Mouse (Mus musculus): ENCODE measurements at regions not wholly inside any gene's neighbourhood (a gene's known extent, or its start where the extent isn't known, plus 50 kb on each side); places are given as distances from the start of the nearest gene placed in this dataset.

DNA sequence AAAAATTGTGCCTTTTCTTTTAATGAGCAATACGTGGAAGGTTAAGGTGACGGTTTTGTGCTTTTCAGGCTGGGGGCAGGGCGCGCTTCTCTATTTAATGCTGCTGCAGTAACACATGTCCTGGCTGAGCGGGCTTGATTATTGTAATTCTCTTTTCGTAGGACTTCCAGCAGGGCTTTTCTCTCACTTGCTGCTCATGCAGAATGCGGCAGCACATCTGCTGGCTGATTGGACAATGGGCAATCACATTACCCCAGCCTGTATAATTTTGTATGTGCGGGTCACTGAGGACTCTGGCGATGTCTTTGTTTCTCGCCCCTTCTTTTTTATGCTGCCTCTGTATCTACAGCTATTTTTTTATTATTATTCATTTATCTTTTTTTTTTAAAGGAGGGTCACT, 91.4 kb upstream of the Fam92a start:
- Histone ChIP-seq H3K36me3 (ENCODE audit: insufficient read depth, low read length) (no peaks in the 10 kb centered on the region), H3K27ac (no peak overlapping the region), H3K4me1 (ENCODE audit: insufficient read depth, low read length) (no peaks in the 10 kb centered on the region), H3K4me2 (ENCODE audit: low read depth, low read length) (peak overlapping the region; percentile 46), H3K9ac (replicated peaks; ENCODE audit: low read length) (no peak overlapping the region), H3K27me3 (ENCODE audit: insufficient read depth, low read length) (no peaks in the 10 kb centered on the region), H3K4me3 (ENCODE audit: low read length) (no peak overlapping the region), H3K9me3 (ENCODE audit: low read length) (no peaks in the 10 kb centered on the region)
- peak; percentile 78 for DNase-seq (ENCODE audit: low spot score)
- peak; percentile 85 for ATAC-seq
- peak; percentile 13; the same call in 1 of the 2 replicates for TF ChIP-seq CTCF (IDR thresholded peaks at IDR 0.05; ENCODE audit: low read depth)
- 18% methylated on average over 10 of the region's 10 CpGs for WGBS

DNA sequence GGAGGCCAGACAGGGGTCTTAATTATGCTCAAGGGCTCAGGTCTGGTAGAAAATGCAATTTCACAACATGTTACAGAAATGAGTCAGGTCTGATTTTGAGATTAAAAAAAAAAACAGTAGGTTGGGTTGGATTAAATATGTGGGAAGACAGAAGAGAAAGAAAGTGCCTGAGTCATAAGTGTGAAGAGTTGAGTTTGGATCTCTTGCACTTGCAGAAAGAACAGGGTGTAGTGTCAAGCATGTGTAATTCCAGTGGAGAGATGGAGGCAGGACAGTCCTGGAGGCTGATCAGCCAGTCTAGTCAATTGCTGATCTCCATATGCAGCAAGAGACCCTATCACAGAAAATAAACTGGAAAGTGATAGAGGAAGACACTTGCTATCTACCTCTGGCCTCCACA, 76.2 kb upstream of the Fam92a start:
- no peaks in the 10 kb centered on the region for H3K9me3 ChIP-seq (ENCODE audit: low read length)
- H3K9ac ChIP-seq (replicated peaks; ENCODE audit: low read length), result no peak overlapping the region
- DNase-seq (ENCODE audit: low spot score), result no peak
- H3K4me1 ChIP-seq (ENCODE audit: insufficient read depth, low read length), result no peaks in the 10 kb centered on the region
- no peak overlapping the region for H3K27ac ChIP-seq
- no peak overlapping the region for H3K4me3 ChIP-seq (ENCODE audit: low read length)
- H3K4me2 ChIP-seq (ENCODE audit: low read depth, low read length), result no peak overlapping the region
- ATAC-seq, result no peak
- H3K36me3 ChIP-seq (ENCODE audit: insufficient read depth, low read length), result no peaks in the 10 kb centered on the region
- H3K27me3 ChIP-seq (ENCODE audit: insufficient read depth, low read length), result no peaks in the 10 kb centered on the region
- no peak for TF ChIP-seq CTCF (IDR thresholded peaks at IDR 0.05; ENCODE audit: low read depth)

DNA sequence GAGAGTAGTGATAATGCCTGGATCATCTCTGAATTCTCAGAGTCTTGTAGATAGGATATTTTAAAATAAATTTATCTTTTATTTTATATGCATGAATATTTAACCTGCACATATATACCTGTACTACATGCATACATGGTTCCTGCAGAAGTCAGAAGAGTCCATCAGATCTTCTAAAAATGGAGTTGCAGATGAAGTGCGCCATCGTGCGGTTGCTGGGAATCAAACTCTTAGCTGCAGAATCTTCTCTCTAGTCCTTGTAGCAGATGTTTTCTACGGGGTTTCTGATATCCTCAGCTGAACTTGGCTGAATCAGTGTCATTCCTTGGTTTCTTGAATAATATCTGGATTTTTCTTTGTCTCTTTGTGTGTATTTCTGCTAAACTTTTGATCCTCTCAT, 74.8 kb upstream of the Fam92a start:
- Histone ChIP-seq H3K9me3 (ENCODE audit: low read length) (no peaks in the 10 kb centered on the region), H3K27ac (no peak overlapping the region), H3K27me3 (ENCODE audit: insufficient read depth, low read length) (no peaks in the 10 kb centered on the region), H3K4me1 (ENCODE audit: insufficient read depth, low read length) (no peaks in the 10 kb centered on the region), H3K36me3 (ENCODE audit: insufficient read depth, low read length) (no peaks in the 10 kb centered on the region), H3K4me3 (ENCODE audit: low read length) (no peak overlapping the region), H3K4me2 (ENCODE audit: low read depth, low read length) (no peak overlapping the region), H3K9ac (replicated peaks; ENCODE audit: low read length) (no peak overlapping the region)
- DNase-seq (ENCODE audit: low spot score) (no peak), ATAC-seq (no peak)
- TF ChIP-seq CTCF (IDR thresholded peaks at IDR 0.05; ENCODE audit: low read depth), result no peak
- 75% methylated on average over 4 of the region's 4 CpGs for WGBS

DNA sequence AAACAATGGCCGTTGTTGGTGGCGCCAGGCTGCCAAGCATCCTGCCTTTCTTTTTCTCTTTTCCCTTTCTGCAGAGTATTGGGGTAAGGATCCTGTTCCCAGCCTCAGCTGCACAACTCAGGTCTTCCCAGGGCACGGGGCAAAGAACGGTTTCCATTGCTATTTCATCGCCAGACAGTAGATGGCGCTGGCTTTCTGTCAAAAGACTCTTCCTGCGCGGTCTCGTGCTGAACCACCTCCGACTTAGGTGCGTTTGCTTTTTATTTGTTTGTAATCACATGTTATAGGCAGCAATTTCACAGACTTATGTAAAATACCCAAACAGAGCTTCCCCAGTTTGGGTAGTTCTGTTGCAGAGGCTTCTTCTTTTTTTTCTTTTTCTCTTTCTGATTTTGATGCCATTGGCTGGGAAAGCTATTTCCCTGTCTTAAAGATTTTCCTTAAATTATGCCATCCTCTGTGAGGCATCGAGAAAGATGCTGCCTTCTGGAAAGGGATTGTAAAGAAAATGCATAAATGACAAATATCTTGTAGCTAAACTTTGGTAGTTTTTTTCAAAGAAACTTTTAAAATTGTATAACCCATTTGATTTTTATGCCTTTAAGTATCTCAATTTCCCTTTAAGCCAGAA, 69.2 kb upstream of the Fam92a start:
- under 1% methylated on average over 12 of the region's 12 CpGs for WGBS
- Histone ChIP-seq H3K4me3 (ENCODE audit: low read length) (0 out of 2 replicates have a peak overlapping the region, but pooled peaks have one; percentile 6), H3K4me1 (ENCODE audit: insufficient read depth, low read length) (no peaks in the 10 kb centered on the region), H3K27ac (no peak overlapping the region), H3K36me3 (ENCODE audit: insufficient read depth, low read length) (no peaks in the 10 kb centered on the region), H3K9ac (replicated peaks; ENCODE audit: low read length) (no peak overlapping the region), H3K9me3 (ENCODE audit: low read length) (no peaks in the 10 kb centered on the region), H3K4me2 (ENCODE audit: low read depth, low read length) (peak overlapping the region; percentile 50), H3K27me3 (ENCODE audit: insufficient read depth, low read length) (no peaks in the 10 kb centered on the region)
- TF ChIP-seq CTCF (IDR thresholded peaks at IDR 0.05; ENCODE audit: low read depth), result peak; percentile 96
- ATAC-seq (peak; percentile 72), DNase-seq (ENCODE audit: low spot score) (peak; percentile 90)

DNA sequence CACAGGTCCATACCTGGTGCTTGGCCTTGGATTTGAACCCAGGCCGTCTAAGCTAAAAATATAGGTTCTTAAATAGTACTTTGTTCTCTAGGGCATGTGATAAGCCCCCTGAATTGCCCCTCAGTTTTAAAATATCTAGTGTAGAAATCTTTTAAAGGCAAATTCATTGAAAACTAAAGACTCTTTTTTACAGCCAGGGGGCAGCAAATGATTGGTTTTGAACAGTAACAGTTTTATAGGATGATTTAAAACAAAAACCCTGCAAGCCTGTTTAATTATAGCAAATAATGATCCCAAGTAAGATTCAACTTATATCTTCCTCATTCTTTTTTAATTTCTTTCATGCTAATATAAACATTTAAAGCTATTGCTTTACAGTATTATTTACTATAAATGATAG, 58.9 kb upstream of the Fam92a start:
- 82% methylated on average over 1 of the region's 1 CpGs for WGBS
- no peaks in the 10 kb centered on the region for H3K9me3 ChIP-seq (ENCODE audit: low read length)

More for the DNA sequence above, 58.9 kb upstream of the Fam92a start:
- Histone ChIP-seq H3K4me1 (ENCODE audit: insufficient read depth, low read length) (no peaks in the 10 kb centered on the region), H3K27ac (no peak overlapping the region), H3K4me2 (ENCODE audit: low read depth, low read length) (no peak overlapping the region), H3K4me3 (ENCODE audit: low read length) (no peak overlapping the region), H3K9ac (replicated peaks; ENCODE audit: low read length) (no peak overlapping the region), H3K36me3 (ENCODE audit: insufficient read depth, low read length) (no peaks in the 10 kb centered on the region), H3K27me3 (ENCODE audit: insufficient read depth, low read length) (no peaks in the 10 kb centered on the region)
- TF ChIP-seq CTCF (IDR thresholded peaks at IDR 0.05; ENCODE audit: low read depth), result peak; percentile 49
- DNase-seq (ENCODE audit: low spot score), result peak; percentile 80
- no peak for ATAC-seq
